Mouse (Mus musculus) embryonic facial prominence, embryonic 15.5 days (tissue): ENCODE measurements around the gene Hk3. TPM values are rescaled to one million over a fixed set of nuclear protein-coding genes. Genes with fewer than 3 reads are reported as not detected.

Experiments
- ATAC-seq: fragments of 200-750 bp; cut with Nextera tagmentation; 2 replicates; pipeline ENCODE4 v1.8.0; 2017; ENCODE audit warnings: low read depth, moderate TSS enrichment; ENCODE audit not compliant: insufficient number of reproducible peaks, low FRiP score, low TSS enrichment
- H3K27ac ChIP-seq: fragments of 300-500 bp; sonication (generic); replicated peaks from 2 replicates; pipeline ENCODE4 v1.5.1; 2015; ENCODE audit warnings: mild to moderate bottlenecking, inconsistent platforms
- H3K27me3 ChIP-seq: fragments of 300-500 bp; sonication (generic); 2 replicates; pipeline ENCODE4 v1.6.1; 2015; ENCODE audit warnings: inconsistent platforms
- H3K36me3 ChIP-seq: fragments of 300-500 bp; sonication (generic); 2 replicates; pipeline ENCODE4 v1.6.1; 2015; ENCODE audit warnings: mild to moderate bottlenecking, inconsistent platforms
- H3K4me1 ChIP-seq: fragments of 300-500 bp; sonication (generic); 2 replicates; pipeline ENCODE4 v1.6.1; 2015; ENCODE audit warnings: inconsistent platforms
- H3K4me2 ChIP-seq: fragments of 300-500 bp; sonication (generic); replicated peaks from 2 replicates; pipeline ENCODE4 v1.6.1; 2015; ENCODE audit warnings: mild to moderate bottlenecking, inconsistent platforms
- H3K4me3 ChIP-seq: fragments of 300-500 bp; sonication (generic); replicated peaks from 2 replicates; pipeline ENCODE4 v1.5.1; 2015; ENCODE audit warnings: mild to moderate bottlenecking, inconsistent platforms
- H3K9ac ChIP-seq: fragments of 300-500 bp; sonication (generic); 2 replicates; pipeline ENCODE4 v1.6.1; 2015; ENCODE audit warnings: inconsistent platforms
- H3K9me3 ChIP-seq: fragments of 300-500 bp; sonication (generic); replicated peaks from 2 replicates; pipeline ENCODE4 v1.6.1; 2016; ENCODE audit warnings: inconsistent platforms
- WGBS: fragments of 180-500 bp; shearing (Covaris S2); methylation state at CpG from one replicate; pipeline ENCODE4 v1.1.7; 2015; 5-methylcytosine and 5-hydroxymethylcytosine counted together
- polyA plus RNA-seq: library from polyadenylated mRNA; unstranded; fragments of >200 nt; fragmentation: Nextera tagmentation; extraction: Ambion mirVana; gene quantifications from 2 replicates; pipeline ENCODE4 v1.2.1, GENCODE M21; 2015

Hk3 gene
- polyA plus RNA-seq = 2.4 and 2.5 TPM in 2 replicates

DNA sequence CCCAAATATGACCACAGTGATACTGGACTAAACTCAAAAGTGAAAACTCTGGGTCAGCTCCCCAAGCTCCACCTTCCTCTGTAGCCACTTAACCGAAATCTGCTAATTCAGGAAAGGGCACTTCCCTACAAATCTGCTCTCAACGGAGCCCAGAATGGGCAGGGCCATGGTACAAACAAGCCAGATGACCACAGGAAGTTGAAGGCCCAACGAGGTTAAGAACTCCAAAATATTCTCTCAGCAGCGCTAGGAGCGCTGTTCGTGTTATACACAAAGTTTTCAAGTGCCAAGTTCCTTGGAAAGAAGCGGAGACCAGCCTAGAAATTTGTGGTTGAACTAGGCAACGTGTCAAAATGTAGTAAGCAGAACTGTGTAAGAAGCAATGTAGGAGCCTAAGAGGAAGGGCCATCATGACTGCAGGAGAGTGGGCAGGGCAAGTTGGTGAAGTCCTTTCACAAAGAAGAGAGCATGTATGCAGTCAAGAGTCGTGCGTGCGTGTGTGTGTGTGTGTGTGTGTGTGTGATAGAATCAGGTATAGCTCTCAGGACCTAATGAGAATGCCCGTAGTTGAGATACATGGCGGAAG is at the start of gene Hk3:
Gene Hk3 (minus strand): TSS at position 192 of the 586 bp plus-strand sequence.
- no peaks in the 10 kb centered on the region for H3K27me3 ChIP-seq
- ATAC-seq = no peak
- H3K9me3 ChIP-seq = no peaks in the 10 kb centered on the region
- H3K9ac ChIP-seq = no peak within 1 kb of the TSS
- H3K4me3 ChIP-seq = no peak within 1 kb of the TSS
- H3K4me1 ChIP-seq = no peaks in the 10 kb centered on the region
- H3K36me3 ChIP-seq = 0 out of 2 replicates have a peak, but pooled peaks cover 5% of the 10 kb centered on the region
- no peak within 1 kb of the TSS for H3K27ac ChIP-seq
- no peak within 1 kb of the TSS for H3K4me2 ChIP-seq
- WGBS = 80% methylated on average over 13 of the region's 13 CpGs

DNA sequence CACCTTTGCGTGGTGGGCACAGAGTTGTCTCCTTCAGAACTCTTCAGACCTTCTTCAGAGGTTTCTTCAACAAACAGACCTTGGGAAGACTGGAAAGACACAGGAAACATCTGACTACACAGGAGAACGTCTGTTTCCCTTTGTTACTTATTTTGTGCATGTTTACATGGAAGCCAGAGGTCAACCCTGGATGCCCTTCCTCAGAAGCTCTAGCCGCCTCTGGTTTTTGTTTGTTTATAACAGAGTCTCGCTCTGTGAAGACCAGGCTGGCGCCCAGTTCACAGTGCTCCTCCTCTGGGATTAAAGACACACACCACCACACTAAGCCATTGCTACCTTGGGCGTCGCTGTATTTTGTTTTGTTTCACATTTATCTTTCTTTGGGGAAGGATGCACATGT is 48.5 kb upstream of the Hk3 start:
- H3K4me3 ChIP-seq = no peak overlapping the region
- no peak for ATAC-seq
- no peak overlapping the region for H3K4me2 ChIP-seq
- H3K9ac ChIP-seq = no peak overlapping the region
- 68% methylated on average over 7 of the region's 7 CpGs for WGBS
- no peaks in the 10 kb centered on the region for H3K27me3 ChIP-seq
- H3K36me3 ChIP-seq = no peaks in the 10 kb centered on the region; the same call in 1 of the 2 replicates
- no peak overlapping the region for H3K27ac ChIP-seq
- no peaks in the 10 kb centered on the region for H3K4me1 ChIP-seq
- no peaks in the 10 kb centered on the region for H3K9me3 ChIP-seq

DNA sequence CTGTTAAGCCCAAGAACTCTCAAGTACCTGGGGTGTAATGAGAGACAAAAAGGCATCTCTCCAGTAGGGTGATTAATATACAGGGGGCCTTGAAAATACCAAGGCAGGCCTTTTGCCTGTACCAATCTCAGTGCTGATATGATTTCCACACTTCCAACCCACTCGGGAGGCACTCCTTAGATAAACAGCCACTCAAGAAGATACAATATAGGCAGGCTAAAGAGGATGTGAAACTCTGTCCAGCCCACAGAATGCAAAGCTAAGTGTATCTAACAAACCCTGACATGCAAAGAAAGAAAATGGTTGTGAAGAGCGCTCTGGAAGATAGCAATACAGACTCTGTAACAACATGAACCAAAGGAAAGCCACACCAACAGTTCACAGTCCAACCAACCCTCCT is 42.1 kb upstream of the Hk3 start:
- H3K4me1 ChIP-seq = no peaks in the 10 kb centered on the region
- no peaks in the 10 kb centered on the region for H3K27me3 ChIP-seq
- no peak overlapping the region for H3K4me2 ChIP-seq
- 87% methylated on average over 2 of the region's 2 CpGs for WGBS
- no peak overlapping the region for H3K4me3 ChIP-seq
- no peak overlapping the region for H3K9ac ChIP-seq
- H3K36me3 ChIP-seq = peaks cover 6% of the 10 kb centered on the region; the same call in 1 of the 2 replicates
- H3K9me3 ChIP-seq = no peaks in the 10 kb centered on the region
- H3K27ac ChIP-seq = no peak overlapping the region
- ATAC-seq = no peak

DNA sequence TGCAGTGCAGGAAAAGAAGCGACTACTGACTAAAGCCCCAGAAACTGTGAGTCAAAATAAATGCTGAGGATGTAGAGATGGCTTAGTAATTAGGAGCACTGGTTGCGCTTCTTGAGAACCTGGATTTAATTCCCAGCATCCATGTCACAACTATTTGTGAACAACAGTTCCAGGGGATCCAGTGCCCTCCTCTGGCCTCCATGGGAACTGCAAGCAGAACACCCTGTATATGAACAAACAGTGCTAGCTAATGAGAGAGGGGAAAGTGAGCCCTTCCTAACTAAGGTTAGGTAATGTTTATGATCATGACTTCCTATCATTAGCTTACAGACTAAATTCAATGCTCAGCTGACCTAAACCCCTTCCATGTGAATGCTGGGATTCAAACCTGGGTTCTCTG is 36.9 kb upstream of the Hk3 start:
- H3K27me3 ChIP-seq = no peaks in the 10 kb centered on the region
- H3K27ac ChIP-seq = no peak overlapping the region
- H3K36me3 ChIP-seq = peaks cover 14% of the 10 kb centered on the region; the same call in 1 of the 2 replicates
- no peak overlapping the region for H3K9ac ChIP-seq
- no peaks in the 10 kb centered on the region for H3K4me1 ChIP-seq
- H3K4me2 ChIP-seq = no peak overlapping the region
- 95% methylated on average over 2 of the region's 2 CpGs for WGBS
- H3K9me3 ChIP-seq = no peaks in the 10 kb centered on the region
- no peak for ATAC-seq
- no peak overlapping the region for H3K4me3 ChIP-seq

DNA sequence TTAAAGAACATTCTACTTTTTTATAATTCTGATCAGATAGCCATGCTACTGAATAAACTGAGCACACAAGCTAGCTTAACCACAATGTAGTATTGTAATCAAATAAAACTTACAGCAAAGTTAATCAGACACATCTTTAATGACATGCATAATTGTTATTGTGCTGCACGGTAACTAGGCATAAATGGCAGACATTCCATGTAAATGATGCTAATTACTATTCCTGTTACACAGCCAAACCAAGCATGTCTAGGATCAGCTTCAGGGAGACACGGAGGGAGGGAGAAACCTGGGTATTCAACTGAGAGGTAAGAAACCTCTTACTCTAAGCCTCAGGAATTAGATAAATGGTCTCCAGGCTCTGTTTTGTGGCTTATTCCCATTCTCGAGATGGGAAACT is 26.5 kb upstream of the Hk3 start:
- Histone ChIP-seq H3K9ac (no peak overlapping the region), H3K4me2 (no peak overlapping the region), H3K4me1 (no peaks in the 10 kb centered on the region), H3K27me3 (no peaks in the 10 kb centered on the region), H3K36me3 (peaks cover 3% of the 10 kb centered on the region; the same call in 1 of the 2 replicates), H3K27ac (no peak overlapping the region), H3K4me3 (no peak overlapping the region), H3K9me3 (no peaks in the 10 kb centered on the region)
- ATAC-seq = no peak
- 67% methylated on average over 3 of the region's 3 CpGs for WGBS

DNA sequence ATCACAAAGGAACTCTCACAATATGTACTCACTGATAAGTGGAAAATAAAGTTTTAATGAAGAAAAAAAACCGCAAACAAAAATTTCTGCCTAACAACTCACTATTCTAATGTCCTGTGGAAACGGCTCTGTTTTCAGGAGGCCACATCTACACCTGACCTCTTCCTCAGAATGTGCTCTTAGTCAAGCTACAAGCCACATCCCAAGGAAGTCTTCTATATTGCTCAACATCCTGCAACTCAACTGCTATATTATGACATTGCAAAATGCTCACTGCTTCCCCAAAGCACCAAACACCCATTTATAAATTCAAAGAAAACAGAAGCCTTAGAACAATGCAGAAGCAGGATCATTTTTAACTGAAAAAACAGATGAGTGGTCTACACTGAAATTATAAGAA is 18.8 kb upstream of the Hk3 start:
- ATAC-seq = no peak
- Histone ChIP-seq H3K36me3 (peaks cover 10% of the 10 kb centered on the region), H3K9me3 (no peaks in the 10 kb centered on the region), H3K9ac (no peak overlapping the region), H3K27me3 (no peaks in the 10 kb centered on the region), H3K4me2 (no peak overlapping the region), H3K27ac (no peak overlapping the region), H3K4me3 (no peak overlapping the region), H3K4me1 (no peaks in the 10 kb centered on the region)
- 94% methylated on average over 2 of the region's 2 CpGs for WGBS

DNA sequence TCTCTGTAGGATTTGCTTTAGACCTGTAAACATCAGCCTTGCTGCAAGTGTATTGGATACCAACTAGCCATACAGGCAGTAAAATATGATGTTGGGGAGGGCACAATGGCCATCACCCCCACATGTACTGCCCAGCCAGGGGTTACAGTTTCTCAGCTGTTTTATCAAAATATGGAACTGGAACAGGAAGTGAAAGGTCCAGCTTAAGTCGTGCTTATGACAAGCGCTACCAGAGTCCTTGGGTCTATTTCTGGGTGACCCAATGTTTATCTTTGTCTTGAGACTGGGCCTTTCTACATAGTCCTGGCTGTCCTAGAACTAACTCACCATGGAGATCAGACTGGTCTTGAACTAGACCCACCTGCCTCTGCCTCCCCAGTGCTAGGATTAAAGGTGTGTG is 3.0 kb upstream of the Hk3 start:
- Histone ChIP-seq H3K27me3 (no peaks in the 10 kb centered on the region), H3K9me3 (no peaks in the 10 kb centered on the region), H3K27ac (no peak overlapping the region), H3K4me3 (no peak overlapping the region), H3K9ac (no peak overlapping the region), H3K4me2 (no peak overlapping the region), H3K36me3 (peaks cover 14% of the 10 kb centered on the region), H3K4me1 (no peaks in the 10 kb centered on the region)
- WGBS = 91% methylated on average over 2 of the region's 2 CpGs
- ATAC-seq = no peak

DNA sequence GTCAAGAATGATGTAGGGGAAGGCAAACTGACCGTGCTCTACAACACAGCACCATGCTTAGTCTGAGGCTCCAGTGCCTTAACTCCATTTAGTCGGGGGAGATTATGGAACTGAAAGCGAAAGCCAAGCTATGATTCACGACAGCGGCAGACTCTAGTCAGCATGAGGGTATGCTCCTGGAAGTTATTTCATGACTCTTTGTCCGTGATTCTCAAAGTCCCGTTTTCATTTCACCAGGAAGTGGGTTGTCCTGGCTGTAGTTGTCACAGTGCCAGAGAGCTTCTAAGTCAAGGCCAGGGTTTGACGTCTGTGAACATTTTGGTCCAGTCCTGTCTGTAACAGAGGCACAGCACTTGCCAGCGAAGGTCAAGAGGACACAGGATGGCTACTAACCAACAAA is 1.5 kb upstream of the Hk3 start:
- no peak overlapping the region for H3K9ac ChIP-seq
- no peak for ATAC-seq
- H3K4me3 ChIP-seq = no peak overlapping the region
- peaks cover 7% of the 10 kb centered on the region for H3K36me3 ChIP-seq
- no peaks in the 10 kb centered on the region for H3K4me1 ChIP-seq
- H3K9me3 ChIP-seq = no peaks in the 10 kb centered on the region
- no peak overlapping the region for H3K4me2 ChIP-seq
- WGBS = 76% methylated on average over 9 of the region's 9 CpGs
- no peaks in the 10 kb centered on the region for H3K27me3 ChIP-seq
- no peak overlapping the region for H3K27ac ChIP-seq

DNA sequence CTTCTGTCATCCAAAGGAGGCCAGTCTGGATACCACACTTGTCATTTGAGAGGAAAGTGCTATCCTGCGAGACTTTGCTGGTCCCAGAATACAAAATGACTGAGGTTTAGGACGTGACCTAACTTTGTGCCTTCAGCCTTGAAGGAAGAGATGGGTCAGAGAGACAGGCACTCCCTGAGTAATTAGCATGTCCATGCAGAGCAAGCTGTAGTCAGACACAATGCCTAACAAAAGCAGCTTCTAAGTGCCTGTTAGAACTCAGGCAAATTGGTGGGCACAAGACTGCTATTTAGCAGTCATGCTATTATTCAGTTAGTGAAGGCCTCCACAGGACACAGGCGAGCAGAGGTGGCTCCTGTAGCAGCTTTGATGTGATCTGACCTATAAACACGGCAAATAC is 1.1 kb upstream of the Hk3 start:
- H3K4me2 ChIP-seq = no peak overlapping the region
- no peak overlapping the region for H3K9ac ChIP-seq
- H3K27ac ChIP-seq = no peak overlapping the region
- no peaks in the 10 kb centered on the region for H3K9me3 ChIP-seq
- H3K4me3 ChIP-seq = no peak overlapping the region
- 64% methylated on average over 4 of the region's 4 CpGs for WGBS
- no peaks in the 10 kb centered on the region for H3K4me1 ChIP-seq
- H3K27me3 ChIP-seq = no peaks in the 10 kb centered on the region
- H3K36me3 ChIP-seq = 0 out of 2 replicates have a peak, but pooled peaks cover 5% of the 10 kb centered on the region
- no peak for ATAC-seq

DNA sequence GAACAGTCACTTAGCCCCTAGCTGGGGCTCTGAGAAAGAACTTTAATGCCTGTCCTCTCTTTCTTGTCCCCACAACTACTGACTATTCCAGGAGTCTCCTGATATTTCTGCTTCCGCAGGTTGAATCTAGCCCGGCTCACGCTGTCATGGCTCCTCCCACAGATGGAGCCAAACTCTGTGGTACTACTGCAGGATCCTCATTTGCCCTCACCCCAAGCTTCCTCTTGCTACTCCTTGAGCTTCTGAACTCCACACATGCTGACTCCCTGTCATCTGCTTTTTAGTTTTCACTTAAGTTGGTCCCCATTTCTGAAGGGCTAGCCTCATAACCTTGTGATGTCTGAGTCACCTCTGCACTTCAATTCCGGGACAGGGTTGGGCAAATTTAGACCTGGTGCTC is 1.1 kb downstream of the Hk3 start:
- Histone ChIP-seq H3K4me1 (no peaks in the 10 kb centered on the region), H3K27me3 (no peaks in the 10 kb centered on the region), H3K9me3 (no peaks in the 10 kb centered on the region), H3K9ac (no peak overlapping the region), H3K4me2 (no peak overlapping the region), H3K27ac (no peak overlapping the region), H3K36me3 (no peaks in the 10 kb centered on the region), H3K4me3 (no peak overlapping the region)
- ATAC-seq = no peak
- 80% methylated on average over 4 of the region's 4 CpGs for WGBS

DNA sequence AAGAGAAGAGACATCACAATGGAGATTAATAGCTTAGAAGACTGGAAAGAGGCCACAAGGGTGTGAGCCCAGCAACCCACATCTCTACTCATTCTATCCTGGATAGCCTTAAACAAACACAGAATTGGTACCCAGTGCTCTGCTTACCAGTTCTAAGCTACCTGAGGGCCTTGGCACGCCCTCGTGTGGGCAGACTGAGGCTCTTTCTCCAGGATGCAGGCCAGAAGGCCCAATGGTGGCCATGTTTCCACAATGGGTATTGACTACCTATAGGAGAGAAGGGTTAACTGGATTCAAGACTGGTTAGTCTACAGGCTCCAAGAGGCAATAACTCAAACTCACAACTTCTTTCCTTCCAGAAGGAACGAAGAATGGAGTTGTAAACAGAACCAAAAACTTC is 2.0 kb downstream of the Hk3 start:
- Histone ChIP-seq H3K27ac (no peak overlapping the region), H3K9ac (no peak overlapping the region), H3K9me3 (no peaks in the 10 kb centered on the region), H3K4me1 (no peaks in the 10 kb centered on the region), H3K4me2 (no peak overlapping the region), H3K4me3 (no peak overlapping the region), H3K27me3 (no peaks in the 10 kb centered on the region), H3K36me3 (no peaks in the 10 kb centered on the region)
- WGBS = 57% methylated on average over 3 of the region's 3 CpGs
- ATAC-seq = no peak

DNA sequence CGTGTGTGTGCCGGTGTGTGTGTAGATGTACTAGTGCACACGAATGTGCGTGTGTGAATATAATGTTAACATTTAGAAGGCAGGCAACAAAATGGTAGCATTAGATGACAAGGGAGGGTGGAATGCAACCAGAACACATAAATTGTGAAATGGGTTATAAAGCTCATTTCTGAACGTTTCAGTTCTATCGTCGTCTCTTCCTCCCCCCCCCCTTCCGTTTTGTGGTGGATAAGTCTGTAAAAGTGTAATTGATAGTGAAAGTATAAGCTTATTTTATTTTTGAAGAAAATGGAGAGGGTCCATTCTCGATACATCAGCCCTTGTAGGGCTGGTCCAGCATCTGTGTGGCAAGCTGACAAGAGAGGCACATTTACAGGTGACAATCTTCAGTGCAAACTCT is 2.5 kb downstream of the Hk3 start:
- Histone ChIP-seq H3K36me3 (no peaks in the 10 kb centered on the region), H3K9ac (no peak overlapping the region), H3K27ac (no peak overlapping the region), H3K27me3 (no peaks in the 10 kb centered on the region), H3K4me2 (no peak overlapping the region), H3K4me3 (no peak overlapping the region), H3K4me1 (no peaks in the 10 kb centered on the region), H3K9me3 (no peaks in the 10 kb centered on the region)
- WGBS = 88% methylated on average over 9 of the region's 9 CpGs
- no peak for ATAC-seq
